In the genomic region with DNA sequence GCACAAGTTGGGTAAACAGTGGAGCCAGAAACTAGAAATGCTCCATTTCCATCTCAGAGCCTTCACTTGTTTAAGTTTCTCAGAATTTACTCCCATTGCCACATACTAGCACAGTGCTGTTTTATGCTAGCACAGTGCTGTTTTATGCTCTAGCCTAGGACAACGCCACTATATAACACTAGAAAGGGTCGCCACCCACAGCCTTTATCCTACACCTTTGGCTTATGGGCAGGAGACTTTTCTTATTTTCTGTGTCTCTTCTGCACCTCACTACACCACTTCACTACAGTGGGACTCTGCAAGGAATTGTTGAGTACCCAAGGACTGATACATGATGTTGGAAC, we compare ENCODE assay signal across 8 mouse cellular contexts. TPM values are rescaled to one million over a fixed set of nuclear protein-coding genes. Genes with fewer than 3 reads are reported as not detected.
A peak's percentile ranks its signal among the peaks of the same experiment; 100 is the strongest.
DNase-seq lines count a peak whose midpoint lies in the region; ATAC-seq and TF ChIP-seq lines count a peak whose summit lies in the region.

No protein-coding gene starts in this region.

- no peak for TF ChIP-seq CTCF in G1E (IDR thresholded peaks at IDR 0.05; ENCODE audit: low read depth, low read length)
- no peak for TF ChIP-seq CTCF in forebrain, postnatal 0 days (IDR thresholded peaks at IDR 0.05; ENCODE audit: low read depth)

- WGBS in heart, embryonic 12.5 days, result 78% methylated on average over 2 of the region's 2 CpGs
- WGBS in forebrain, postnatal 0 days, result 77% methylated on average over 2 of the region's 2 CpGs

- ATAC-seq in heart, embryonic 12.5 days (ENCODE audit: insufficient number of reproducible peaks, low FRiP score), result no peak
- no peak for ATAC-seq in G1E (ENCODE audit: extremely low read depth, insufficient number of reproducible peaks, low FRiP score, poor library complexity, severe bottlenecking)
- no peak for ATAC-seq in forebrain, postnatal 0 days
- peak; percentile 4; the same call in 1 of the 2 replicates for ATAC-seq in megakaryocyte progenitor cell, adult 5-6 weeks (replicated peaks; ENCODE audit: poor library complexity)

- H3K9ac ChIP-seq in heart, embryonic 12.5 days, result no peak overlapping the region
- peak overlapping the region; percentile 65; the same call in 1 of the 2 replicates for H3K9ac ChIP-seq in forebrain, postnatal 0 days

- H3K36me3 ChIP-seq in heart, embryonic 12.5 days, result peaks cover 26% of the 10 kb centered on the region
- H3K36me3 ChIP-seq in G1E (replicated peaks), result peaks cover 26% of the 10 kb centered on the region
- peaks cover 22% of the 10 kb centered on the region for H3K36me3 ChIP-seq in forebrain, postnatal 0 days (ENCODE audit: insufficient read depth)

- H3K4me3 ChIP-seq in heart, embryonic 12.5 days, result peak overlapping the region; percentile 78
- peak overlapping the region; percentile 78 for H3K4me3 ChIP-seq in G1E (ENCODE audit: low read depth, low read length)
- peak overlapping the region; percentile 55 for H3K4me3 ChIP-seq in forebrain, postnatal 0 days (ENCODE audit: low read depth, low read length)

- peaks cover 11% of the 10 kb centered on the region for H3K4me1 ChIP-seq in heart, embryonic 12.5 days (replicated peaks)
- peaks cover 40% of the 10 kb centered on the region for H3K4me1 ChIP-seq in G1E (ENCODE audit: insufficient read depth, low read depth, low read length)
- no peaks in the 10 kb centered on the region for H3K4me1 ChIP-seq in forebrain, postnatal 0 days (ENCODE audit: insufficient read depth)

- no peak overlapping the region for H3K27ac ChIP-seq in heart, embryonic 12.5 days (ENCODE audit: poor library complexity, severe bottlenecking)
- peak overlapping the region; percentile 90 for H3K27ac ChIP-seq in forebrain, postnatal 0 days (ENCODE audit: low read depth, low read length)

- peak overlapping the region; percentile 80 for H3K4me2 ChIP-seq in heart, embryonic 12.5 days
- H3K4me2 ChIP-seq in forebrain, postnatal 0 days (ENCODE audit: low read depth), result peak overlapping the region; percentile 51

- no peak for DNase-seq in heart, postnatal 36 days
- DNase-seq in G1E (ENCODE audit: low spot score), result no peak
- DNase-seq in forebrain, postnatal 0 days, result no peak
- no peak for DNase-seq in embryo, embryonic 10 days (ENCODE audit: low spot score)
- DNase-seq in testis, postnatal 14 days (ENCODE audit: low spot score), result no peak
- DNase-seq in spleen, adult 12 weeks (ENCODE audit: low spot score), result no peak

- H3K27me3 ChIP-seq in heart, embryonic 12.5 days (replicated peaks), result no peaks in the 10 kb centered on the region
- no peaks in the 10 kb centered on the region for H3K27me3 ChIP-seq in G1E (ENCODE audit: insufficient read depth, low read length)
- no peaks in the 10 kb centered on the region for H3K27me3 ChIP-seq in forebrain, postnatal 0 days (ENCODE audit: insufficient read depth, low read length)

- no peaks in the 10 kb centered on the region for H3K9me3 ChIP-seq in heart, embryonic 12.5 days (replicated peaks)
- no peaks in the 10 kb centered on the region for H3K9me3 ChIP-seq in G1E (replicated peaks)
- no peaks in the 10 kb centered on the region for H3K9me3 ChIP-seq in forebrain, postnatal 0 days (ENCODE audit: low read length)

- intact Hi-C loops in heart, postnatal 36 days (cut with DNase I), result no loop called here

RNA-seq across cellular contexts. Expression of a gene that starts 0.7 kb away (rescaled TPM):
- 106 and 115 TPM in 2 replicates for polyA plus RNA-seq in heart, embryonic 12.5 days (2016; fragmentation: Nextera tagmentation; extraction: Ambion mirVana)
- total RNA-seq in heart, postnatal 36 days (2021), result 10 to 100 TPM; 54.2 to 55.4 TPM
- total RNA-seq in G1E (2014; fragmentation: Nextera tagmentation) (154 and 166 TPM in 2 replicates), G1E (2017) (159 and 181 TPM in 2 replicates)
- 7.0 and 11.3 TPM in 2 replicates for polyA plus RNA-seq in G1E (2012)
- total RNA-seq in forebrain, postnatal 0 days (2014; rRNA removed), result 62.9 and 64.4 TPM in 2 replicates
- 73.4 and 83.1 TPM in 2 replicates for polyA plus RNA-seq in forebrain, postnatal 0 days (2015; fragmentation: Nextera tagmentation; extraction: Ambion mirVana)
- 113 and 123 TPM in 2 replicates for total RNA-seq in megakaryocyte progenitor cell, adult 5-6 weeks (2015)
- total RNA-seq in megakaryocyte progenitor cell, adult 5-6 weeks (2017), result 142 and 179 TPM in 2 replicates

RNA-seq across cellular contexts. Expression of a gene that starts 10.8 kb away (rescaled TPM):
- polyA plus RNA-seq in heart, embryonic 12.5 days (2016; fragmentation: Nextera tagmentation; extraction: Ambion mirVana), result 41.7 and 41.9 TPM in 2 replicates
- 10 to 100 TPM; 25.4 to 27.6 TPM for total RNA-seq in heart, postnatal 36 days (2021)
- total RNA-seq in G1E (2014; fragmentation: Nextera tagmentation) (26.8 and 33.4 TPM in 2 replicates), G1E (2017) (17.4 and 24.3 TPM in 2 replicates)
- 129 and 189 TPM in 2 replicates for polyA plus RNA-seq in G1E (2012)
- total RNA-seq in forebrain, postnatal 0 days (2014; rRNA removed), result 39.8 and 42.7 TPM in 2 replicates
- 67.1 and 88.8 TPM in 2 replicates for polyA plus RNA-seq in forebrain, postnatal 0 days (2015; fragmentation: Nextera tagmentation; extraction: Ambion mirVana)
- total RNA-seq in megakaryocyte progenitor cell, adult 5-6 weeks (2015), result 27.3 and 28.5 TPM in 2 replicates
- total RNA-seq in megakaryocyte progenitor cell, adult 5-6 weeks (2017), result 10.0 and 16.5 TPM in 2 replicates

RNA-seq across cellular contexts. Expression of a gene that starts 19.7 kb away (rescaled TPM):
- polyA plus RNA-seq in heart, embryonic 12.5 days (2016; fragmentation: Nextera tagmentation; extraction: Ambion mirVana), result 0.13 and 0.33 TPM in 2 replicates
- total RNA-seq in heart, postnatal 36 days (2021), result not detected
- total RNA-seq in G1E (2014; fragmentation: Nextera tagmentation) (not detected in 2 replicates), G1E (2017) (0.12 and 0.27 TPM in 2 replicates)
- polyA plus RNA-seq in G1E (2012), result 0.04 and 0.07 TPM in 2 replicates
- not detected in 2 replicates for total RNA-seq in forebrain, postnatal 0 days (2014; rRNA removed)
- polyA plus RNA-seq in forebrain, postnatal 0 days (2015; fragmentation: Nextera tagmentation; extraction: Ambion mirVana), result 0.23 TPM in 1 of 2 replicates, not detected in the other
- 0.72 and 0.73 TPM in 2 replicates for total RNA-seq in megakaryocyte progenitor cell, adult 5-6 weeks (2015)
- total RNA-seq in megakaryocyte progenitor cell, adult 5-6 weeks (2017), result not detected in 2 replicates

RNA-seq across cellular contexts. Expression of a gene that starts 31.2 kb away (rescaled TPM):
- polyA plus RNA-seq in heart, embryonic 12.5 days (2016; fragmentation: Nextera tagmentation; extraction: Ambion mirVana), result 52.2 and 53.0 TPM in 2 replicates
- 10 to 100 TPM; 18.4 to 19.2 TPM for total RNA-seq in heart, postnatal 36 days (2021)
- total RNA-seq in G1E (2014; fragmentation: Nextera tagmentation) (12.8 and 14.4 TPM in 2 replicates), G1E (2017) (36.3 and 41.1 TPM in 2 replicates)
- polyA plus RNA-seq in G1E (2012), result 96.9 and 114 TPM in 2 replicates
- 69.0 and 77.2 TPM in 2 replicates for total RNA-seq in forebrain, postnatal 0 days (2014; rRNA removed)
- polyA plus RNA-seq in forebrain, postnatal 0 days (2015; fragmentation: Nextera tagmentation; extraction: Ambion mirVana), result 68.2 and 69.5 TPM in 2 replicates
- 30.6 and 34.3 TPM in 2 replicates for total RNA-seq in megakaryocyte progenitor cell, adult 5-6 weeks (2015)
- 101 and 102 TPM in 2 replicates for total RNA-seq in megakaryocyte progenitor cell, adult 5-6 weeks (2017)

RNA-seq across cellular contexts. Expression of a gene that starts 54.2 kb away (rescaled TPM):
- polyA plus RNA-seq in heart, embryonic 12.5 days (2016; fragmentation: Nextera tagmentation; extraction: Ambion mirVana), result 0.38 and 0.90 TPM in 2 replicates
- total RNA-seq in heart, postnatal 36 days (2021), result 1 to 10 TPM; 1.8 to 3.1 TPM
- total RNA-seq in G1E (2014; fragmentation: Nextera tagmentation) (not detected in 2 replicates), G1E (2017) (0.52 TPM in 1 of 2 replicates, not detected in the other)
- polyA plus RNA-seq in G1E (2012), result 0.17 TPM in 1 of 2 replicates, not detected in the other
- not detected in 2 replicates for total RNA-seq in forebrain, postnatal 0 days (2014; rRNA removed)
- polyA plus RNA-seq in forebrain, postnatal 0 days (2015; fragmentation: Nextera tagmentation; extraction: Ambion mirVana), result 1.4 and 2.1 TPM in 2 replicates
- not detected in 2 replicates for total RNA-seq in megakaryocyte progenitor cell, adult 5-6 weeks (2015)
- not detected in 2 replicates for total RNA-seq in megakaryocyte progenitor cell, adult 5-6 weeks (2017)
